Mouse (Mus musculus): Measurements from ENCODE around the gene Prkag3.

GRCm38 (mm10) chr1:74695836-74696235, 53.2 kb downstream of the Prkag3 start:
- TF ChIP-seq POLR2A (IDR thresholded peaks at IDR 0.05; ENCODE audit: insufficient read length, low read depth) (no peak), TCF12 (IDR thresholded peaks at IDR 0.05; ENCODE audit: insufficient read depth, poor library complexity, severe bottlenecking) (no peak), MAX (IDR thresholded peaks at IDR 0.05; ENCODE audit: low read depth) (no peak), USF1 (IDR thresholded peaks at IDR 0.05; ENCODE audit: low read depth) (no peak), SRF (IDR thresholded peaks at IDR 0.05; ENCODE audit: control insufficient read depth, insufficient read length, low read depth) (no peak), E2F4 (IDR thresholded peaks at IDR 0.05; ENCODE audit: insufficient read depth) (no peak), POLR2AphosphoS2 (IDR thresholded peaks at IDR 0.05; ENCODE audit: insufficient read length, low read depth) (no peak), MYOD1 (IDR thresholded peaks at IDR 0.05; ENCODE audit: control insufficient read depth in 1 of 3, insufficient read length in 2 of 3, low read depth in 2 of 3) (no peak), CEBPB (IDR thresholded peaks at IDR 0.05; ENCODE audit: insufficient read depth, poor library complexity, severe bottlenecking) (no peak), TCF3 (IDR thresholded peaks at IDR 0.05; ENCODE audit: insufficient read length, low read depth) (no peak), MYOG (IDR thresholded peaks at IDR 0.05; ENCODE audit: control insufficient read depth in 1 of 3, insufficient read depth in 1 of 3, insufficient read length in 2 of 3, low read depth in 2 of 3) (no peak)
